23 mouse cellular contexts compared by ENCODE assay signal in genomic region chr17:27290311-27290710, GRCm38 (mm10).
A peak's percentile ranks its signal among the peaks of the same experiment; 100 is the strongest.
DNase-seq lines count a peak whose midpoint lies in the region; TF ChIP-seq lines count a peak whose summit lies in the region.
"Had no signal": no experiment of that assay in that cellular context is flagged by ENCODE, and none has a peak within 500 bp of the region (broad histone marks: within the 10 kb centered on the region; RNA-seq: fewer than 3 reads in every experiment).

No protein-coding gene starts in this region.

- 0 out of 2 replicates have a peak, but pooled peaks cover 3% of the 10 kb centered on the region for H3K27me3 ChIP-seq in E14TG2a.4 (ENCODE audit: insufficient read depth, low read length)
- H3K27me3 ChIP-seq: forebrain, embryonic 13.5 days; hindbrain, embryonic 12.5 days; intestine, embryonic 15.5 days; midbrain, embryonic 12.5 days; neural tube, embryonic 13.5 days had no signal

- H3K4me1 ChIP-seq in E14TG2a.4 (replicated peaks; ENCODE audit: low read depth, low read length), result no peaks in the 10 kb centered on the region
- H3K4me1 ChIP-seq: forebrain, embryonic 13.5 days; intestine, embryonic 15.5 days; midbrain, embryonic 12.5 days had no signal

- peaks cover 79% of the 10 kb centered on the region for H3K9me3 ChIP-seq in E14TG2a.4 (ENCODE audit: low read length)

- H3K36me3 ChIP-seq in E14TG2a.4 (ENCODE audit: insufficient read depth, low read length), result 0 out of 2 replicates have a peak, but pooled peaks cover 3% of the 10 kb centered on the region
- H3K36me3 ChIP-seq: hindbrain, embryonic 12.5 days; intestine, embryonic 15.5 days; midbrain, embryonic 12.5 days; neural tube, embryonic 13.5 days had no signal

- peak; percentile 22 for DNase-seq in cerebellum, adult 9-11 months
- DNase-seq in cerebellum, adult 9-10 months, result no peak
- DNase-seq in heart, adult 11 months, result peak; percentile 92
- DNase-seq in heart, adult 9 months (ENCODE audit: low spot score in 2 of 2), result no peak
- peak; percentile 5 for DNase-seq in ovary, postnatal 36 days (ENCODE audit: low spot score)
- no peak for DNase-seq in ovary, adult 18-20 months (ENCODE audit: low spot score)
- no peak for DNase-seq in adipocyte (ENCODE audit: low spot score)
- DNase-seq: adrenal gland, adult 2 months; heart, postnatal 36 days; kidney, adult 2 months; liver; lung, adult 2 months; lung, postnatal 10 days; retina, postnatal 1 day; right cerebral cortex, postnatal 25 days; spleen, adult 18-20 months had no signal

- H3K4me3 ChIP-seq in E14TG2a.4 (replicated peaks; ENCODE audit: low read length), result peak overlapping the region; percentile 14; the same call in 1 of the 2 replicates
- H3K4me3 ChIP-seq: erythroblast, embryonic 14.5 days; forebrain, embryonic 13.5 days; hindbrain, embryonic 12.5 days; intestine, embryonic 15.5 days; midbrain, embryonic 12.5 days; neural tube, embryonic 13.5 days had no signal

- no peak for TF ChIP-seq CTCF in E14TG2a.4 (conservative IDR thresholded peaks at IDR 0.05; ENCODE audit: low read length)

Comparison
In these comparisons a context has a peak if more than half of its experiments do, and no peak if none do; other contexts are left out.
1. DNase-seq: peak in cerebellum, adult 9-11 months (single experiment), heart, adult 11 months (single experiment) and ovary, postnatal 36 days (single experiment); none in cerebellum, adult 9-10 months (single experiment), heart, adult 9 months (0 of 2), ovary, adult 18-20 months (single experiment) and adipocyte (single experiment).